Mouse (Mus musculus): ENCODE data around the gene Ston1.

Ston1 gene

DNA sequence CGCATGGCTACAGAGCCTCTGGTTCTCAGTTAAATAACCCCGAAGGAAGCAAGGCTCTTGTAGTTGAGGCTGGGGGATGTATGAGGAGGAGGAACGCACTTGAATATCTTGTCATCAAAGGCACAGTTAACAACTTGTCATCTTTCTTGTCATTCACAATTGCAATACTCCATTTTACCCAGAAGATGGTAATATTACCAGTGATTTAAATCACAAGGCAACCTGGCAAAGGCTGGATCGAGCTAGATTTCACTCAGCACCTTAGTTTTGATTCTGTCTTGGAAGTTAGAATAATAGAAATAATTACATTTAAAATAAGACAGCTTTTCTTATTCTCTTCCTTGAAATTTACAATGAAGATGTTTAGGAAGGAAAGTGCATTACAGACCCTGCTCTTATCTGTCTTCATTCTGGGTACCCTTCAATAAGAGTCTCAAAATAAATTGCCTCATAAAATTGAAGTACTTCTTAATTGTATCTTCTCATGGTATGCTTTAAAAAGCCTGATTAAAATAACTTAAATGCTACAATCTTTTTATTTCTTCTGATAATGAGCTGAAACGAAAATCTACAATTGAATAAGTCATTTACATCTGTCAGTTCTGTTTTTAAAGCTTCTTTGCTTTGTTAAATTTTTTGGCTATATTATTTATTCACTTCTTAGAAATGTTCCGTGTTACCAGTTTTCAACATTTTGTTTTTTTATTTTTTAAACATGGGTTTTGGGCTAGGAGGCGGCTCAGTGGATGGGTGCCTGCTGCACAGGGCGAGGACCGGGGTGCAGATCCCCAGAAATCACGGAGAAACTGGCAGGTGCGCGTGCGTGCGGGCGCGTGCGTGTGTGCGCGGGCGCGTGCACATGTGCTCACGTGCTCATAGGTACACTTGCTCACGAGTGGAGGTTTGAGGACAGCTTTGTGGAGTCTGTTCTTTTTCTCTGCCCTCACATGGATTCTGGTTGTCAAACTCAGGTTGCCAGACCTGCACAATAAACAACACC lies 78.1 kb downstream of the Ston1 start:
- no peak for DNase-seq (ENCODE audit: low spot score in 2 of 2)

DNA sequence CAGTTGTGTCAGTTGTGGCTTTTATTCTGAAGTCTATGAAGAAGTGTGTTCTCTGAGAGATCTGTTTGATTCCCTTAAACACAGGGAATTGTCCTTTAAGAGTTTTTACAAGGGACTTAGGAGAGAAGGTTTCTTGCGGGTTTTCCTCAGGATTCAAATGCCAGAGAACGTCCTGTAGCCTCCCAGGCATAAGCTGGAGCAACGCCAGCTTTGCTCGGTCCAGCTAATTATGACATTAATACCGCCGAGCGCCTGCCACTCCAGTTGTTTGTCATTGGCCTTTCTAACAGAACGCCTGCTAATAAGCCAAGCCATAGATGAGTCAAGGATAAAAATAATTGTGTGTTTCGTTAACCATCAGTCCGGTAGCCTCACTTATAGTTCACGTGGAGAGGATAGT lies 90.7 kb downstream of the Ston1 start:
- DNase-seq (ENCODE audit: low spot score in 2 of 2) = no peak

DNA sequence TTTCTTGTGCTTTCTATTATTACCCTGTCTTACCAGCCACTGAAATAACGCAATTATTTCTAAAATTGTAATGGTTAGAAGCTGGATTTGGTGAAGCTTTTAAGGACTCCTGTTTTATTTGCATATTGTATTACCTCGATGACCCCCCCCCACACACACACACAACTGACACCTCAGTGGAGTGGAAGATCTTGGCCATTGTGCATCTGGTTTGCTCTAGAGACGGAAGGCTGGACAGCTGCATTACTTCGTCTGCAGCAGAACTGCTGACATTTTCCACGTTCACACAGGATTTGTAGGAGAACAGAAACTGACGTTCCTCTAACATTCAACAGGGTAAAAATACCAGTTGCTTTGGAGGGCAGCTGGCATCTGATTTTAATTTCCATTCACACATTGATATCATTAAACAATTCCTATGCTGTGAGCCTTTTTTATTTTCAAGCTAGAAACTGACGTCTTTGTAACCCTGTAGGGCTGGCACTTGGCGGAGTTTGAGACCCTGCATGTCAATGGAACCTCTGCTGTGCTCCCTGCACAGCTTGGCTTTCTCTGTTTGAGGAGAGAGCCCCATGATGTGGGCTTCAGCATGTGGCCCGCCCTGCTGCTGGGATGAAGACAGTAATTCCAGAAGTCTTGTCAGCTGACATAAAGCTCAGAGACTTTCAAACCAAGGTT lies 99.3 kb downstream of the Ston1 start:
- peak in 1 of 2 experiments; percentile 4 for DNase-seq (ENCODE audit: low spot score in 2 of 2)

- DNase-seq (ENCODE audit: low spot score in 2 of 2) = no peak
Measured at GRCm38 (mm10) chr17:88700901-88701300, 103.4 kb downstream of the Ston1 start.

- DNase-seq (ENCODE audit: low spot score in 2 of 2) = no peak
Measured at GRCm38 (mm10) chr17:88702345-88702744, 104.9 kb downstream of the Ston1 start.

DNA sequence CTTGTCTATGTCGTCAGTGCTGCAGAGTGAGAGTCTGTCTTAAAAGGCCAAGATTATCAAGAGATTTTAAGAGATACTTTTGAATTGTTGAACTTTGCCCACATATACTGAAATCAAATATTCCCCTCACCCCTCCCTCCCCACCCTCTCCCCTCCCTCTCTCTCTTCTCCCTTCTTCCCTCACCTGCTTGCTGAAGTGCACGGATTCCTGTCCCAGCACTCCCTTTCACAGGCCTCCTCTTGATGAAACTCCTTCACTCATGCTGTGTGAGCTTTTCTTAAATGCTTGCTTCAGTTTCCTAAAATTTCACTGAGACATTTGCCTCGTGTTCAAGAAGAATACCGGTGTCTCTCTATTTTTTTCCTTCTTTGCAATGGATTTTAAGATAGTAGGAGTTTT lies 105.6 kb downstream of the Ston1 start:
- no peak for DNase-seq (ENCODE audit: low spot score in 2 of 2)

DNA sequence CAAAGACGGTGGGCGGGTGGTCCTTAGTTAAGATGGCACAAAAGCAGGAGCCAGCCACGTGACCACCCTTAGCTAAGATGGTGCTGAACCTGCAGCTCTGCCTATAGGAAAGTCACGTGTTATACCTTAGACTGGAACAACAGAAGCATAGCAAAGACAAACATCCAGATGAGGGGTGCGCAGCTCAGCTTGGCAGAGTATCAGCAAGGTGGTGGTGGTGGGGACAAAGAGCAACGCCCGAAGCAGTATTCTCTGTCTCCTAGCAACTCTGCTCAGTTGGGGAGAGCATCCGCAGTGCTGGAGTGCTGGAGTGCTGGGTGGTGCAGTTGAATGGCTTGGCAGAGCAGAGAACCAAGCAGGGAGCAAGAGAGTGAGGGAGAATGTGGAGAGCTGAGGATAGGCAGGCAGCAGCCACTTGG lies 108.8 kb downstream of the Ston1 start:
- no peak for DNase-seq (ENCODE audit: low spot score in 2 of 2)
